In the genomic region with DNA sequence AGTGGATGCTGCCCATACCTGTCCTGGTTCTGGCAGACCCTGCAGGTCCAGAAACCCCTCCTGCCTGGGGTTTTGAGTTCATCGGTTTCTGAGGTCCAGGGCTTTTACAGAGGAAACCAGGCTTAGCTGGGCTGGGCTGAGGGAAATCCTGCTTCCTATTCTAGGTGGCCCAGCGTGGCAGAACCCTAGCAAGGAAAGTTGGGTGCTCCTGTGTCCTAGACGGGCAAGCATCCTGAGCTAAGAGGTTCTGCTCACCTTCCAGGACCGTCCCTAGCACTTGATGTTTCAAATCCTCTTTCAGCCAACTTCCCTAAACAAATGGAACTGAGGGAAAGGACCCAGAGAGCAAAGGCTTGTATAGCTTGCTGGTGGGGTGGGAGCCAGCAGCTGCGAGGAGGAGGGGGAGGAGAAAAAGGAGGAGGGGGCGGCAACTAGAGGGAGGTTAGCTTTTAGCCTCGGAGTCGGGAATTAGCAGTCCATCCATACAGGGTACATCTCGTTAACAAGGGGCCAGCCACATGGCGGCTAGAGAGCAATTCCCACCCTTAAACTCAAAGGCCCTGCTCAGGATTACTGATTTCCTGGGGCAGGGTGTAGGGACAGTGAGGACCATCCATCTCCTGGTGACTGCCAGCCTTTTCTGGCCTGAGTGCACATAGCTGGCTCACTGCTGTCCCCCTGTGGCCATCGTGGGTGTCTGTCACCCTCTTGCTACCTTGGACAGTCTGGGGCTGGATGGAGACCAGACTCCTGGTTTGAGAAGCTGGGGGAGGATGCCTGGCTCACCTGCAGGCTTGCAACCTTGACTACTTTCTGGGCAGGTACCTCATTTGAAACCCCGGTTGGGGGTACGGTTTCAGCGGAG, we compare ENCODE assay signal across 8 mouse cellular contexts. TPM values are rescaled to one million over a fixed set of nuclear protein-coding genes. Genes with fewer than 3 reads are reported as not detected.
DNase-seq lines count a peak whose midpoint lies in the region; ATAC-seq and TF ChIP-seq lines count a peak whose summit lies in the region.

No protein-coding gene starts in this region.

- peaks cover 87% of the 10 kb centered on the region for H3K4me1 ChIP-seq in erythroblast, embryonic 14.5 days (ENCODE audit: control insufficient read depth)
- H3K4me1 ChIP-seq in heart, embryonic 15.5 days (replicated peaks) = peaks cover 86% of the 10 kb centered on the region
- peaks cover 64% of the 10 kb centered on the region for H3K4me1 ChIP-seq in liver, postnatal 0 days (ENCODE audit: insufficient read depth)
- peaks cover 82% of the 10 kb centered on the region for H3K4me1 ChIP-seq in neural tube, embryonic 14.5 days (ENCODE audit: control insufficient read depth, insufficient read depth, low read length)
- peaks cover 59% of the 10 kb centered on the region for H3K4me1 ChIP-seq in testis, adult 2 months (ENCODE audit: control insufficient read depth, insufficient read depth, low read length)

- peak; percentile 86 for DNase-seq in CD4-positive, CD25-positive, alpha-beta regulatory T cell, adult 2 months (ENCODE audit: low read depth, low spot score)
- DNase-seq in brain, embryonic 14.5 days (ENCODE audit: low read depth) = peak; percentile 94
- peak; percentile 90 for DNase-seq in kidney, postnatal 14 days
- peak; percentile 88 for DNase-seq in liver, postnatal 0 days

- 21% methylated on average over 14 of the region's 14 CpGs for WGBS in heart, embryonic 15.5 days
- 24% methylated on average over 14 of the region's 14 CpGs for WGBS in liver, postnatal 0 days (ENCODE audit: insufficient replicate concordance)
- 7% methylated on average over 14 of the region's 14 CpGs for WGBS in neural tube, embryonic 14.5 days

- H3K27me3 ChIP-seq in erythroblast, embryonic 14.5 days (ENCODE audit: control insufficient read depth) = peaks cover 2% of the 10 kb centered on the region; the same call in 1 of the 2 replicates
- H3K27me3 ChIP-seq in heart, embryonic 15.5 days = no peaks in the 10 kb centered on the region
- no peaks in the 10 kb centered on the region for H3K27me3 ChIP-seq in liver, postnatal 0 days (ENCODE audit: insufficient read depth, low read length)
- H3K27me3 ChIP-seq in neural tube, embryonic 14.5 days (ENCODE audit: control insufficient read depth, insufficient read depth, low read length) = no peaks in the 10 kb centered on the region
- no peaks in the 10 kb centered on the region for H3K27me3 ChIP-seq in testis, adult 2 months (ENCODE audit: control insufficient read depth, insufficient read depth, low read length)

- H3K4me3 ChIP-seq in erythroblast, embryonic 14.5 days (replicated peaks) = peak overlapping the region; percentile 94
- H3K4me3 ChIP-seq in heart, embryonic 15.5 days = no peak overlapping the region
- H3K4me3 ChIP-seq in liver, postnatal 0 days (ENCODE audit: low read depth, low read length) = 0 out of 2 replicates have a peak overlapping the region, but pooled peaks have one; percentile 79
- H3K4me3 ChIP-seq in neural tube, embryonic 14.5 days (ENCODE audit: low read depth, low read length) = no peak overlapping the region
- no peak overlapping the region for H3K4me3 ChIP-seq in testis, adult 2 months (ENCODE audit: control insufficient read depth, low read depth, low read length)

- H3K9ac ChIP-seq in heart, embryonic 15.5 days = no peak overlapping the region
- no peak overlapping the region for H3K9ac ChIP-seq in liver, postnatal 0 days (replicated peaks)
- H3K9ac ChIP-seq in neural tube, embryonic 14.5 days (replicated peaks; ENCODE audit: low read depth, low read length) = no peak overlapping the region

- H3K4me2 ChIP-seq in heart, embryonic 15.5 days = peak overlapping the region; percentile 99; the same call in 1 of the 2 replicates
- peak overlapping the region; percentile 94 for H3K4me2 ChIP-seq in liver, postnatal 0 days (ENCODE audit: low read depth, low read length)
- peak overlapping the region; percentile 99; the same call in 1 of the 2 replicates for H3K4me2 ChIP-seq in neural tube, embryonic 14.5 days (ENCODE audit: low read depth, low read length)

- no peak for TF ChIP-seq EP300 in liver, postnatal 0 days (IDR thresholded peaks at IDR 0.05; ENCODE audit: low read depth)

- peaks cover 44% of the 10 kb centered on the region for H3K36me3 ChIP-seq in erythroblast, embryonic 14.5 days (ENCODE audit: control insufficient read depth)
- no peaks in the 10 kb centered on the region for H3K36me3 ChIP-seq in heart, embryonic 15.5 days
- 0 out of 2 replicates have a peak, but pooled peaks cover under 1% of the 10 kb centered on the region for H3K36me3 ChIP-seq in liver, postnatal 0 days (replicated peaks; ENCODE audit: insufficient read depth, low read length)
- no peaks in the 10 kb centered on the region for H3K36me3 ChIP-seq in neural tube, embryonic 14.5 days (ENCODE audit: control insufficient read depth, insufficient read depth, low read length)
- H3K36me3 ChIP-seq in testis, adult 2 months (ENCODE audit: control insufficient read depth, insufficient read depth, low read length) = no peaks in the 10 kb centered on the region

- no peak for TF ChIP-seq POLR2A in brain, embryonic 14.5 days (IDR thresholded peaks at IDR 0.05; ENCODE audit: borderline replicate concordance, extremely low read depth, insufficient read depth, insufficient read length, poor library complexity, severe bottlenecking)
- TF ChIP-seq POLR2A in testis, adult 2 months (IDR thresholded peaks at IDR 0.05; ENCODE audit: control insufficient read depth, low read depth, low read length) = no peak

- H3K27ac ChIP-seq in heart, embryonic 15.5 days = no peak overlapping the region
- H3K27ac ChIP-seq in liver, postnatal 0 days (ENCODE audit: low read depth) = no peak overlapping the region
- H3K27ac ChIP-seq in neural tube, embryonic 14.5 days (ENCODE audit: low read depth, low read length) = peak overlapping the region; percentile 46
- H3K27ac ChIP-seq in testis, adult 2 months (ENCODE audit: control insufficient read depth, insufficient read depth, low read depth, low read length) = no peak overlapping the region

- peak; percentile 14; the same call in 1 of the 2 replicates for ATAC-seq in heart, embryonic 15.5 days (replicated peaks; ENCODE audit: insufficient number of reproducible peaks, insufficient read depth, low FRiP score, low read depth)
- peak; percentile 18; the same call in 1 of the 2 replicates for ATAC-seq in liver, postnatal 0 days
- ATAC-seq in neural tube, embryonic 14.5 days (ENCODE audit: low read depth) = peak; percentile 60

- peak; percentile 99 for TF ChIP-seq CTCF in brain, embryonic 14.5 days (IDR thresholded peaks at IDR 0.05; ENCODE audit: borderline replicate concordance, extremely low read depth, insufficient read depth, insufficient read length)
- TF ChIP-seq CTCF in liver, postnatal 0 days (IDR thresholded peaks at IDR 0.05; ENCODE audit: low read depth) = peak; percentile 100
- TF ChIP-seq CTCF in testis, adult 2 months (IDR thresholded peaks at IDR 0.05; ENCODE audit: control insufficient read depth, insufficient read depth, insufficient replicate concordance, low read depth, low read length) = peak; percentile 90; the same call in 1 of the 2 replicates

- H3K9me3 ChIP-seq in erythroblast, embryonic 14.5 days (ENCODE audit: control insufficient read depth, low read length) = no peaks in the 10 kb centered on the region
- H3K9me3 ChIP-seq in heart, embryonic 15.5 days (replicated peaks) = no peaks in the 10 kb centered on the region
- H3K9me3 ChIP-seq in liver, postnatal 0 days (ENCODE audit: low read length) = no peaks in the 10 kb centered on the region
- H3K9me3 ChIP-seq in neural tube, embryonic 14.5 days (ENCODE audit: control insufficient read depth, low read length) = no peaks in the 10 kb centered on the region

RNA-seq across cellular contexts. Expression of gene Gins2, which starts 54.4 kb away (rescaled TPM):
- polyA plus RNA-seq in brain, embryonic 14.5 days (2012; rRNA removed) = 22.9 and 37.8 TPM in 2 replicates
- 8.6 and 17.1 TPM in 2 replicates for polyA plus RNA-seq in erythroblast, embryonic 14.5 days (2012)
- 43.9 and 56.2 TPM in 2 replicates for polyA plus RNA-seq in heart, embryonic 15.5 days (2015; fragmentation: Nextera tagmentation; extraction: Ambion mirVana)
- polyA plus RNA-seq in liver, postnatal 0 days (2015; fragmentation: Nextera tagmentation; extraction: Ambion mirVana) = 18.6 and 20.3 TPM in 2 replicates
- 10.5 and 13.1 TPM in 2 replicates for polyA plus RNA-seq in neural tube, embryonic 14.5 days (2014; fragmentation: Nextera tagmentation; extraction: Ambion mirVana)
- 26.9 and 32.1 TPM in 2 replicates for polyA plus RNA-seq in testis, adult 2 months (2012; rRNA removed)

Comparison
In these comparisons a context has a peak if more than half of its experiments do, and no peak if none do; other contexts are left out.
1. H3K4me3 ChIP-seq: peak in erythroblast, embryonic 14.5 days (single experiment) and liver, postnatal 0 days (single experiment); none in heart, embryonic 15.5 days (single experiment), neural tube, embryonic 14.5 days (single experiment) and testis, adult 2 months (single experiment).
2. Peak in every context shown above with its lines, with median percentiles within 50 percentile points of each other: DNase-seq, CTCF ChIP-seq, ATAC-seq and H3K4me2 ChIP-seq.